Mouse (Mus musculus): ENCODE results near the gene Pbx1. TPM values are rescaled to one million over a fixed set of nuclear protein-coding genes. Genes with fewer than 3 reads are reported as not detected.

Gene Pbx1
- total and polyA plus RNA-seq, 2 experiments from 2014 or later, result 17.1 to 31.3 TPM

DNA sequence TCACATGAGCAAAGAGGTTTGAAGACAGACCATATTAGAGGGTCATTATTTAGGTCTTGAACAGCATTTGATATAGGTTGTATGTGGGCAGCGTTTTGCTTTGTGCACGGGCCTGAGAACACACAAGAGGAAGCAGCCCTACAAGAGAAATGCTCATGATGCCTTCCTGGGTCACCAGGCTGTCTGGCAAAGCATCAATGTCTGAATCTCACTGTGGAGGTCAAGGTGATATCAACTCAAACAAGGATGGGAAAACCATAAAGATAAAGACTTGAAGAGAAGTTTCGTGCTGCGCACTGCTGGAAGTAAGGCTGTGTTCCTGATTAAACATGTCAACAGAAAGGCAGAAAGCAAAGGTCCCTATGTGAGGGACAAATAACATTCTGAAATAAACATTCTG is 157.8 kb downstream of the Pbx1 start:
- H3K4me3 ChIP-seq (ENCODE audit: low read depth, low read length), result no peak overlapping the region
- 77% methylated on average over 4 of the region's 4 CpGs for WGBS
- no peak for ATAC-seq (ENCODE audit: insufficient read depth, low read depth)
- no peak for TF ChIP-seq CTCF (IDR thresholded peaks at IDR 0.05; ENCODE audit: low read depth)
- no peak for TF ChIP-seq EP300 (IDR thresholded peaks at IDR 0.05; ENCODE audit: low read depth)
- peaks cover 6% of the 10 kb centered on the region for H3K4me1 ChIP-seq (ENCODE audit: control insufficient read depth, insufficient read depth)
- no peaks in the 10 kb centered on the region for H3K9me3 ChIP-seq (replicated peaks; ENCODE audit: control insufficient read depth, low read length)
- no peak overlapping the region for H3K9ac ChIP-seq (replicated peaks; ENCODE audit: low read depth, low read length)
- no peak for DNase-seq (ENCODE audit: low spot score)
- H3K4me2 ChIP-seq (ENCODE audit: low read depth, low read length), result no peak overlapping the region
- H3K36me3 ChIP-seq (replicated peaks; ENCODE audit: control insufficient read depth, insufficient read depth, low read length), result no peaks in the 10 kb centered on the region
- no peaks in the 10 kb centered on the region for H3K27me3 ChIP-seq (ENCODE audit: control insufficient read depth, insufficient read depth, low read length)
- no peak overlapping the region for H3K27ac ChIP-seq (ENCODE audit: low read depth)

DNA sequence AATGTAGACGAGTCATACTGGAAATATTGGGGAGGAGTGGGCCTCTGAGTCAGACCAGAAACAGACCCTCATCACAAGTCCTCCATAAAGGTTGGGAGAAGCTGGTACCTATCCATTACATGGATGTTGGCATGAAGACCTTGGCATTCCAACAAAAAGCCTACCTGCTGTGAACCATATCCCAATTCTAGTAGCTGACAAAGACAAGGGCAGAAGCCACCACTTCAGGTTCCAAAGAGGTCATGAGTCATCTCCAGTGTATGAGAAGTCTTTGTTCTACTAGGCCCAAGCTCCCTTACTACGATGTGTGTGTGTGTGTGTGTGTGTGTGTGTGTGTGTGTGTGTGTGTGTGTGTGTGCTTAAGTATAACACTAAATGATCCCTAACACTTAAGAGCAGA is 160.0 kb downstream of the Pbx1 start:
- H3K27me3 ChIP-seq (ENCODE audit: control insufficient read depth, insufficient read depth, low read length), result no peaks in the 10 kb centered on the region
- H3K4me1 ChIP-seq (ENCODE audit: control insufficient read depth, insufficient read depth), result peaks cover 19% of the 10 kb centered on the region
- H3K36me3 ChIP-seq (replicated peaks; ENCODE audit: control insufficient read depth, insufficient read depth, low read length), result no peaks in the 10 kb centered on the region
- H3K9ac ChIP-seq (replicated peaks; ENCODE audit: low read depth, low read length), result no peak overlapping the region
- no peaks in the 10 kb centered on the region for H3K9me3 ChIP-seq (replicated peaks; ENCODE audit: control insufficient read depth, low read length)
- 56% methylated on average over 2 of the region's 2 CpGs for WGBS
- ATAC-seq (ENCODE audit: insufficient read depth, low read depth), result no peak
- H3K4me3 ChIP-seq (ENCODE audit: low read depth, low read length), result no peak overlapping the region
- DNase-seq (ENCODE audit: low spot score), result no peak
- no peak overlapping the region for H3K4me2 ChIP-seq (ENCODE audit: low read depth, low read length)
- TF ChIP-seq CTCF (IDR thresholded peaks at IDR 0.05; ENCODE audit: low read depth) (no peak), EP300 (IDR thresholded peaks at IDR 0.05; ENCODE audit: low read depth) (no peak)
- no peak overlapping the region for H3K27ac ChIP-seq (ENCODE audit: low read depth)

DNA sequence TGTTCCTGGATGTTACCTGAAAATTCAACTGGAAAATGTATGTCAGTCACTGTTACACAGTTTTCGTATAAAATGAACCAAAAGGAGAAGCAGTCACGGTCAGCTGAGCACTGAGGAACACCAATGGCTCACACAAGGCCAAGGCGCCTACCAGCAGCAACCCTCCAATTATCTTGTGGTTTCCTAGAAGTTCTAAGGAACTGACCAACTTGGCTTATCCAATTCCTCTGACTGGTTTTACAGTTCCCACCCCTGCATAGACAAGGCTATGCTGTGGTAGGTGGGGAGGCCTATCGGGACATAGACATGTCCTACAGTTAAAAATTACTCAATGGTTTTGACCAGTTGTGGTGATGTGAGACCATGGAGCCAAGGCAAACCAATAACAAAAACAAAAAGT is 160.9 kb downstream of the Pbx1 start:
- WGBS, result 93% methylated on average over 4 of the region's 4 CpGs
- Histone ChIP-seq H3K9me3 (replicated peaks; ENCODE audit: control insufficient read depth, low read length) (no peaks in the 10 kb centered on the region), H3K36me3 (replicated peaks; ENCODE audit: control insufficient read depth, insufficient read depth, low read length) (no peaks in the 10 kb centered on the region), H3K4me3 (ENCODE audit: low read depth, low read length) (no peak overlapping the region), H3K9ac (replicated peaks; ENCODE audit: low read depth, low read length) (no peak overlapping the region), H3K27ac (ENCODE audit: low read depth) (no peak overlapping the region), H3K4me2 (ENCODE audit: low read depth, low read length) (no peak overlapping the region), H3K27me3 (ENCODE audit: control insufficient read depth, insufficient read depth, low read length) (no peaks in the 10 kb centered on the region), H3K4me1 (ENCODE audit: control insufficient read depth, insufficient read depth) (peaks cover 19% of the 10 kb centered on the region)
- no peak for ATAC-seq (ENCODE audit: insufficient read depth, low read depth)
- TF ChIP-seq EP300 (IDR thresholded peaks at IDR 0.05; ENCODE audit: low read depth) (no peak), CTCF (IDR thresholded peaks at IDR 0.05; ENCODE audit: low read depth) (no peak)
- DNase-seq (ENCODE audit: low spot score), result no peak

DNA sequence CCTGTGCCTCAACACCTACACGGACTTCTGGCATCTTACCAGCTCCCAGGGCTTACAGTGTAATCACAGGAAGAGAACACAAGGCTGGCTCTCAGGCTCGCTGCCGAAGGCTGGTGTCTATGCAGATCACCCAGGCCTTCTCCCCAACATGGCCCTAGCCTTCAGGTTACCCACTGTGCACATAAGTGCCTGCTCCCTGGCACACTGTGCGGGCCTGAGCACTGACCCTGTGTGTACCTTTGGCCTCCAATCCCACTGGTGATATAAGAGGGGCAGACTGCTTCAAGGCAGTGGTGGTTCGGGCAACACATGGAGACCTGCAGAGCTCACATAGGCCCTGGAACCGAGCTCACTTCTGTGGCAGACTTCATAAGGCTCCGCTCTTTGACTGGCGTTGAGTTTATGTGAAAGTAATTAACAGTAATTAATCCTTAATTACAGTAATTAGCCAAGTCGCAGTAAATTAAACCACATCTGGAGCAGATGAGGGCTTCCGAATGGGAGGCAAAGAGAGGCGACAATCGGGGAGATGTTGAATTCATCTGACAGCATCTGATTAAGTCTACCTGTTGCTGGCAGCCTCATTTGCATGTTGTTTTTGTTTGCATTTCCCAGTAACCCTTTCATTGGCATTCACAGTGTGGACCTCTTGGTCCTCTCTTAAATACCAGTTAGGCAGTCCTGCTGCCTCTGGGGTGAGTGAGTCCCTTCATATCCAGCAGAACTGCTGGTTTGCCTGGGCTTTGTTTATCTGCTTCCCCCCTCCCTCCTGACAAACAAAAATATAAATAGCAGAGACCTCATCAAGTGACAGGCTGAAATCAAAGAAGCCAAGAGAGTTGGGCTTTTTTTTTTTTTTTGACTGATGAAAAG is 163.1 kb downstream of the Pbx1 start:
- ATAC-seq (ENCODE audit: insufficient read depth, low read depth) (peak; percentile 51; the same call in 1 of the 2 replicates), DNase-seq (ENCODE audit: low spot score) (peak; percentile 49)
- Histone ChIP-seq H3K36me3 (replicated peaks; ENCODE audit: control insufficient read depth, insufficient read depth, low read length) (no peaks in the 10 kb centered on the region), H3K27me3 (ENCODE audit: control insufficient read depth, insufficient read depth, low read length) (no peaks in the 10 kb centered on the region), H3K4me3 (ENCODE audit: low read depth, low read length) (no peak overlapping the region), H3K4me1 (ENCODE audit: control insufficient read depth, insufficient read depth) (peaks cover 29% of the 10 kb centered on the region), H3K9me3 (replicated peaks; ENCODE audit: control insufficient read depth, low read length) (no peaks in the 10 kb centered on the region), H3K9ac (replicated peaks; ENCODE audit: low read depth, low read length) (no peak overlapping the region), H3K4me2 (ENCODE audit: low read depth, low read length) (no peak overlapping the region), H3K27ac (ENCODE audit: low read depth) (peak overlapping the region; percentile 66)
- whole genome bisulfite sequencing, result 60% methylated on average over 12 of the region's 12 CpGs
- TF ChIP-seq CTCF (IDR thresholded peaks at IDR 0.05; ENCODE audit: low read depth), result no peak
- no peak for TF ChIP-seq EP300 (IDR thresholded peaks at IDR 0.05; ENCODE audit: low read depth)

DNA sequence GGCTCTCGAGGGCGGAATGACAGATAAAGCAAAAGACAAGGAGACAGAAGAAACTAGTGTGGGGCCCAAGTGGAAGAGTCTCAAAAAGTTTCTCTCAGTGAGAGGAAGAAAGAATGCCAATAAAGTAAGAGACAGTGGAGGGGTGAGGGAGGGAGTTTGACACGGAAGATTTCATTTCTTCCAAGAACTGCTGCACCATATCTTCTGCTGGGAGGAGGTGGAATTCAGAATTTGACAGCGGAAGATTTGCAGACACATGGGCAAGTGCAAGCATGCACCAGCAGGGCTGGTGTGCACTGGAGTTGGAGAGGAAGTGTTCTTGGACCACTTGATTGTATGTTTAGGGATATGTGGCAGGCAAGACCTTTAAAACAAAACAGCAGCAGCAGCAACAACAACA is 163.8 kb downstream of the Pbx1 start:
- no peaks in the 10 kb centered on the region for H3K9me3 ChIP-seq (replicated peaks; ENCODE audit: control insufficient read depth, low read length)
- peak overlapping the region; percentile 66; the same call in 1 of the 2 replicates for H3K27ac ChIP-seq (ENCODE audit: low read depth)
- no peaks in the 10 kb centered on the region for H3K27me3 ChIP-seq (ENCODE audit: control insufficient read depth, insufficient read depth, low read length)
- no peak overlapping the region for H3K9ac ChIP-seq (replicated peaks; ENCODE audit: low read depth, low read length)
- no peak for DNase-seq (ENCODE audit: low spot score)
- TF ChIP-seq CTCF (IDR thresholded peaks at IDR 0.05; ENCODE audit: low read depth) (no peak), EP300 (IDR thresholded peaks at IDR 0.05; ENCODE audit: low read depth) (no peak)
- no peaks in the 10 kb centered on the region for H3K36me3 ChIP-seq (replicated peaks; ENCODE audit: control insufficient read depth, insufficient read depth, low read length)
- H3K4me2 ChIP-seq (ENCODE audit: low read depth, low read length), result no peak overlapping the region
- WGBS, result 52% methylated on average over 4 of the region's 4 CpGs
- peaks cover 29% of the 10 kb centered on the region for H3K4me1 ChIP-seq (ENCODE audit: control insufficient read depth, insufficient read depth)
- no peak overlapping the region for H3K4me3 ChIP-seq (ENCODE audit: low read depth, low read length)
- no peak for ATAC-seq (ENCODE audit: insufficient read depth, low read depth)
